In the genomic region with DNA sequence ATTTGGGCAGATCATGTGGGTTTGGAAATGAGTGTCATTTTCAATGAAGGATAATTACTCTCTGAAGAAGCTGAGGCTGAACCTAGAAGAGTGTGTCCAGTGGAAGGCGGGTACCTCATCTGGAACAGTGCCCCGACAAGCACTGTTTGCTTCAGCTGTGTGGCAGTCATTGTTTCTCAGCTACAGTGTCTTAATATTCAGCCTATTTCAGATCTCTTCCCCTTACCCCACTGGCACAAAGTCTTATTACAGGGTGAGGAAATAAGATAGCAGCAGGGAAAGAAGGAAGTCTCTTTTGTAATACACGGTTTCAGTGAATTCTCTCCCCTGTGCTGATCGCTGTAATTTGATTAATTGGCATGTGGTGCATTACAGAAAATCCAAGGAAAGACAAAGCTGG, we compare ENCODE assay signal across 28 mouse cellular contexts.
DNase-seq lines count a peak whose midpoint lies in the region; ATAC-seq lines count a peak whose summit lies in the region.
"Had no signal": no experiment of that assay in that cellular context is flagged by ENCODE, and none has a peak within 500 bp of the region (broad histone marks: within the 10 kb centered on the region; RNA-seq: fewer than 3 reads in every experiment).

No protein-coding gene starts in this region.

- H3K4me3 ChIP-seq in forebrain, embryonic 14.5 days (ENCODE audit: low read depth, low read length): no peak overlapping the region
- no peak overlapping the region for H3K4me3 ChIP-seq in forebrain, embryonic 15.5 days
- no peak overlapping the region for H3K4me3 ChIP-seq in midbrain, embryonic 14.5 days (replicated peaks; ENCODE audit: low read depth, low read length)
- no peak overlapping the region for H3K4me3 ChIP-seq in midbrain, embryonic 11.5 days (ENCODE audit: low read depth, low read length)
- H3K4me3 ChIP-seq: embryonic facial prominence, embryonic 13.5 days; erythroblast, embryonic 14.5 days; hindbrain, embryonic 15.5 days; intestine, embryonic 15.5 days; limb, embryonic 10.5 days; liver, embryonic 15.5 days; lung, embryonic 15.5 days; myocyte; neural tube, embryonic 13.5 days had no signal

- 18% methylated on average over 4 of the region's 4 CpGs for WGBS in forebrain, embryonic 14.5 days
- WGBS in forebrain, embryonic 15.5 days: 26% methylated on average over 4 of the region's 4 CpGs
- 71% methylated on average over 4 of the region's 4 CpGs for WGBS in midbrain, embryonic 14.5 days
- WGBS in midbrain, embryonic 11.5 days: 85% methylated on average over 4 of the region's 4 CpGs

- no peak overlapping the region for H3K9ac ChIP-seq in forebrain, embryonic 14.5 days (ENCODE audit: low read length)
- H3K9ac ChIP-seq in forebrain, embryonic 15.5 days (replicated peaks): no peak overlapping the region
- no peak overlapping the region for H3K9ac ChIP-seq in midbrain, embryonic 14.5 days (replicated peaks; ENCODE audit: low read length)
- no peak overlapping the region for H3K9ac ChIP-seq in midbrain, embryonic 11.5 days (ENCODE audit: low read length)
- H3K9ac ChIP-seq: embryonic facial prominence, embryonic 13.5 days; hindbrain, embryonic 15.5 days; intestine, embryonic 15.5 days; liver, embryonic 15.5 days; lung, embryonic 15.5 days; neural tube, embryonic 13.5 days had no signal

- H3K27me3 ChIP-seq in forebrain, embryonic 14.5 days (replicated peaks; ENCODE audit: control insufficient read depth, insufficient read depth, low read length): no peaks in the 10 kb centered on the region
- H3K27me3 ChIP-seq in forebrain, embryonic 15.5 days: no peaks in the 10 kb centered on the region
- no peaks in the 10 kb centered on the region for H3K27me3 ChIP-seq in midbrain, embryonic 14.5 days (ENCODE audit: control insufficient read depth, insufficient read depth, low read length)
- H3K27me3 ChIP-seq in midbrain, embryonic 11.5 days (ENCODE audit: control insufficient read depth, insufficient read depth, low read length): no peaks in the 10 kb centered on the region
- H3K27me3 ChIP-seq: embryonic facial prominence, embryonic 13.5 days; hindbrain, embryonic 15.5 days; intestine, embryonic 15.5 days; liver, embryonic 15.5 days; lung, embryonic 15.5 days; neural tube, embryonic 13.5 days had no signal

- no peak overlapping the region for H3K4me2 ChIP-seq in forebrain, embryonic 14.5 days (ENCODE audit: low read length)
- H3K4me2 ChIP-seq in forebrain, embryonic 15.5 days (replicated peaks): no peak overlapping the region
- H3K4me2 ChIP-seq in midbrain, embryonic 14.5 days (ENCODE audit: low read length): no peak overlapping the region
- no peak overlapping the region for H3K4me2 ChIP-seq in midbrain, embryonic 11.5 days
- H3K4me2 ChIP-seq: embryonic facial prominence, embryonic 13.5 days; heart, embryonic 11.5 days; hindbrain, embryonic 15.5 days; intestine, embryonic 15.5 days; liver, embryonic 15.5 days; lung, embryonic 15.5 days; neural tube, embryonic 13.5 days had no signal

- no peaks in the 10 kb centered on the region for H3K9me3 ChIP-seq in forebrain, embryonic 14.5 days (replicated peaks; ENCODE audit: control insufficient read depth, low read length)
- no peaks in the 10 kb centered on the region for H3K9me3 ChIP-seq in forebrain, embryonic 15.5 days
- H3K9me3 ChIP-seq in midbrain, embryonic 14.5 days (ENCODE audit: control insufficient read depth, low read length): no peaks in the 10 kb centered on the region
- H3K9me3 ChIP-seq in midbrain, embryonic 11.5 days (ENCODE audit: control insufficient read depth, low read length): no peaks in the 10 kb centered on the region
- H3K9me3 ChIP-seq: embryonic facial prominence, embryonic 13.5 days; hindbrain, embryonic 15.5 days; intestine, embryonic 15.5 days; limb, embryonic 10.5 days; liver, embryonic 15.5 days; lung, embryonic 15.5 days; neural tube, embryonic 13.5 days had no signal

- no peaks in the 10 kb centered on the region for H3K4me1 ChIP-seq in forebrain, embryonic 14.5 days (ENCODE audit: control insufficient read depth, insufficient read depth, low read length)
- H3K4me1 ChIP-seq in forebrain, embryonic 15.5 days: peaks cover 6% of the 10 kb centered on the region; the same call in 1 of the 2 replicates
- no peaks in the 10 kb centered on the region for H3K4me1 ChIP-seq in midbrain, embryonic 14.5 days (ENCODE audit: control insufficient read depth, insufficient read depth, low read length)
- no peaks in the 10 kb centered on the region for H3K4me1 ChIP-seq in midbrain, embryonic 11.5 days (ENCODE audit: control insufficient read depth, insufficient read depth, low read length)
- H3K4me1 ChIP-seq: embryonic facial prominence, embryonic 13.5 days; hindbrain, embryonic 15.5 days; intestine, embryonic 15.5 days; limb, embryonic 10.5 days; liver, embryonic 15.5 days; lung, embryonic 15.5 days had no signal

- H3K36me3 ChIP-seq in forebrain, embryonic 14.5 days (ENCODE audit: control insufficient read depth, insufficient read depth, low read length): no peaks in the 10 kb centered on the region
- no peaks in the 10 kb centered on the region for H3K36me3 ChIP-seq in forebrain, embryonic 15.5 days
- no peaks in the 10 kb centered on the region for H3K36me3 ChIP-seq in midbrain, embryonic 14.5 days (ENCODE audit: control insufficient read depth, insufficient read depth, low read length)
- no peaks in the 10 kb centered on the region for H3K36me3 ChIP-seq in midbrain, embryonic 11.5 days (ENCODE audit: control insufficient read depth, insufficient read depth, low read length)
- H3K36me3 ChIP-seq: embryonic facial prominence, embryonic 13.5 days; hindbrain, embryonic 15.5 days; intestine, embryonic 15.5 days; limb, embryonic 10.5 days; liver, embryonic 15.5 days; lung, embryonic 15.5 days; neural tube, embryonic 13.5 days had no signal

- no peak for ATAC-seq in forebrain, embryonic 14.5 days
- no peak for ATAC-seq in forebrain, embryonic 15.5 days (replicated peaks)
- no peak for ATAC-seq in midbrain, embryonic 14.5 days (ENCODE audit: low FRiP score, low TSS enrichment)
- ATAC-seq in midbrain, embryonic 11.5 days (ENCODE audit: low FRiP score): no peak
- ATAC-seq in common myeloid progenitor, adult 5-6 weeks (replicated peaks; ENCODE audit: low read depth, poor library complexity, severe bottlenecking): peak; percentile 56; the same call in 1 of the 2 replicates
- ATAC-seq: intestine, embryonic 15.5 days had no signal

- peak; percentile 16 for DNase-seq in forebrain, embryonic 14.5 days (ENCODE audit: low spot score)
- no peak for DNase-seq in midbrain, embryonic 14.5 days
- DNase-seq in midbrain, embryonic 11.5 days (ENCODE audit: low spot score, missing footprints): no peak
- DNase-seq in layer of hippocampus, adult 9-10 months (ENCODE audit: low spot score): no peak
- no peak for DNase-seq in urinary bladder, postnatal 4 days (ENCODE audit: low spot score in 2 of 2)
- DNase-seq: adrenal gland, postnatal 10 days; cerebellum, adult 2 months; cerebellum, postnatal 25 days; embryo, embryonic 11 days; kidney, adult 9 months; kidney, postnatal 14 days; liver; lung, postnatal 36 days; right cerebral cortex, adult 18-20 months; right cerebral cortex, postnatal 4 days; thymus, postnatal 25 days had no signal

- no peak overlapping the region for H3K27ac ChIP-seq in forebrain, embryonic 14.5 days (ENCODE audit: low read depth, low read length)
- no peak overlapping the region for H3K27ac ChIP-seq in forebrain, embryonic 15.5 days (replicated peaks)
- H3K27ac ChIP-seq in midbrain, embryonic 14.5 days (replicated peaks; ENCODE audit: low read depth, low read length): 0 out of 2 replicates have a peak overlapping the region, but pooled peaks have one; percentile 27
- no peak overlapping the region for H3K27ac ChIP-seq in midbrain, embryonic 11.5 days (ENCODE audit: low read depth, low read length)
- H3K27ac ChIP-seq: embryonic facial prominence, embryonic 13.5 days; hindbrain, embryonic 15.5 days; intestine, embryonic 15.5 days; limb, embryonic 10.5 days; liver, embryonic 15.5 days; lung, embryonic 15.5 days; neural tube, embryonic 13.5 days had no signal
